Mouse (Mus musculus) yolk sac, embryonic 10.5 days (tissue): ENCODE measurements around the gene Atp2b2.

Source experiments
- DNase-seq: peaks from one replicate; pipeline ENCODE4 v3.0.0-alpha.2; 2017; ENCODE audit warnings: low spot score

Atp2b2 gene

GRCm38 (mm10) chr6:113941324-113941723, 101.1 kb downstream of the Atp2b2 start:
- DNase-seq, result no peak

- no peak for DNase-seq
Measured at GRCm38 (mm10) chr6:113939442-113939841, 103.0 kb downstream of the Atp2b2 start.

GRCm38 (mm10) chr6:113936811-113937508, 105.5 kb downstream of the Atp2b2 start:
- no peak for DNase-seq

- DNase-seq, result no peak
Measured at GRCm38 (mm10) chr6:113936111-113936510, 106.3 kb downstream of the Atp2b2 start.

GRCm38 (mm10) chr6:113934692-113935091, 107.7 kb downstream of the Atp2b2 start:
- DNase-seq, result no peak

GRCm38 (mm10) chr6:113933261-113934151, 108.9 kb downstream of the Atp2b2 start:
- DNase-seq, result no peak

GRCm38 (mm10) chr6:113929191-113929875, 113.1 kb downstream of the Atp2b2 start:
- DNase-seq, result no peak

GRCm38 (mm10) chr6:113923249-113923648, 119.2 kb downstream of the Atp2b2 start:
- no peak for DNase-seq

GRCm38 (mm10) chr6:113920466-113920865, 121.9 kb downstream of the Atp2b2 start:
- DNase-seq, result no peak

GRCm38 (mm10) chr6:113912753-113913152, 129.7 kb downstream of the Atp2b2 start:
- no peak for DNase-seq

- no peak for DNase-seq
Measured at GRCm38 (mm10) chr6:113911094-113911493, 131.3 kb downstream of the Atp2b2 start.

- no peak for DNase-seq
Measured at GRCm38 (mm10) chr6:113910411-113911055, 131.9 kb downstream of the Atp2b2 start.

- no peak for DNase-seq
Measured at GRCm38 (mm10) chr6:113909836-113910235, 132.6 kb downstream of the Atp2b2 start.

GRCm38 (mm10) chr6:113908066-113908465, 134.3 kb downstream of the Atp2b2 start:
- no peak for DNase-seq

GRCm38 (mm10) chr6:113904406-113904805, 138.0 kb downstream of the Atp2b2 start:
- DNase-seq, result no peak

GRCm38 (mm10) chr6:113896023-113896422, 146.4 kb downstream of the Atp2b2 start:
- DNase-seq, result no peak

GRCm38 (mm10) chr6:113894008-113894407, 148.4 kb downstream of the Atp2b2 start:
- DNase-seq, result no peak

- no peak for DNase-seq
Measured at GRCm38 (mm10) chr6:113892091-113892674, 150.2 kb downstream of the Atp2b2 start.

- no peak for DNase-seq
Measured at GRCm38 (mm10) chr6:113891225-113891967, 151.0 kb downstream of the Atp2b2 start.

GRCm38 (mm10) chr6:113890858-113891213, 151.6 kb downstream of the Atp2b2 start:
- no peak for DNase-seq
